Mouse (Mus musculus) B cell, adult (primary cell): ENCODE data around the gene Acsm3. TPM values are rescaled to one million over a fixed set of nuclear protein-coding genes. Genes with fewer than 3 reads are reported as not detected.

Experiments used
- total RNA-seq: library from RNA; stranded (reverse); gene quantifications from 4 replicates; pipeline ENCODE4 v1.2.4, GENCODE M21; 2023; ENCODE audit not compliant: inconsistent age

Acsm3 gene
- total RNA-seq, result not detected in 4 replicates

GRCm38 (mm10) chr7:119760527-119760951 is at the start of gene Acsm3:
Acsm3 (plus strand) TSS chr7:119760923.

GRCm38 (mm10) chr7:119720253-119720946 is 40.3 kb upstream of the Acsm3 start, which contains the start of gene Thumpd1:
Thumpd1 (minus strand) TSS chr7:119720798.

GRCm38 (mm10) chr7:119793586-119794250 is 33.0 kb downstream of the Acsm3 start, which contains the start of the genes Rexo5 and Eri2:
Rexo5 (plus strand) TSS chr7:119794006.
Eri2 (minus strand) TSS chr7:119794058.

Other genes with a start within 250 kb of the Acsm3 start
- gene Acsm5, start 241.5 kb upstream of the Acsm3 start, total RNA-seq, result not detected in 4 replicates
- not detected in 4 replicates for gene Pdilt, start 237.4 kb upstream of the Acsm3 start, total RNA-seq
- gene Acsm2, start 206.6 kb upstream of the Acsm3 start, total RNA-seq, result not detected in 4 replicates
- not detected in 4 replicates for gene Acsm1, start 153.9 kb upstream of the Acsm3 start, total RNA-seq
- not detected in 4 replicates for gene Acsm4, start 70.9 kb upstream of the Acsm3 start, total RNA-seq
- 86.9 to 92.3 TPM (median 90.9 TPM) in 4 replicates for gene Thumpd1, start 40.1 kb upstream of the Acsm3 start, total RNA-seq
- 6.6 to 10.3 TPM (median 8.9 TPM) in 4 replicates for gene Rexo5, start 33.1 kb downstream of the Acsm3 start, total RNA-seq
- 3.7 to 4.5 TPM (median 4.2 TPM) in 4 replicates for gene Eri2, start 33.1 kb downstream of the Acsm3 start, total RNA-seq
- gene Lyrm1, start 134.9 kb downstream of the Acsm3 start, total RNA-seq, result 1.5 to 5.1 TPM (median 4.1 TPM) in 4 replicates
- gene Dcun1d3, start 135.4 kb downstream of the Acsm3 start, total RNA-seq, result 10.7 to 15.7 TPM (median 11.8 TPM) in 4 replicates